Mouse (Mus musculus): ENCODE measurements around the gene Dcaf7.
A peak's percentile ranks its signal among the peaks of the same experiment; 100 is the strongest.

Gene Dcaf7

GRCm38 (mm10) chr11:106045256-106045655 lies 8.6 kb downstream of the Dcaf7 start:
- DNase-seq (ENCODE audit: low read depth, low spot score): no peak

- no peak for DNase-seq (ENCODE audit: low read depth, low spot score)
Observed at GRCm38 (mm10) chr11:106045780-106046179, 9.1 kb downstream of the Dcaf7 start.

GRCm38 (mm10) chr11:106046584-106046983 lies 9.9 kb downstream of the Dcaf7 start:
- no peak for DNase-seq (ENCODE audit: low read depth, low spot score)

GRCm38 (mm10) chr11:106053921-106054320 lies 17.2 kb downstream of the Dcaf7 start:
- no peak for DNase-seq (ENCODE audit: low read depth, low spot score)

- DNase-seq (ENCODE audit: low read depth, low spot score): no peak
Observed at GRCm38 (mm10) chr11:106054600-106054999, 17.9 kb downstream of the Dcaf7 start.

- DNase-seq (ENCODE audit: low read depth, low spot score): no peak
Observed at GRCm38 (mm10) chr11:106055341-106055740, 18.7 kb downstream of the Dcaf7 start.

GRCm38 (mm10) chr11:106056819-106057491 lies 20.3 kb downstream of the Dcaf7 start:
- no peak for DNase-seq (ENCODE audit: low read depth, low spot score)

GRCm38 (mm10) chr11:106058020-106058419 lies 21.3 kb downstream of the Dcaf7 start:
- no peak for DNase-seq (ENCODE audit: low read depth, low spot score)

- peak; percentile 19 for DNase-seq (ENCODE audit: low read depth, low spot score)
Observed at GRCm38 (mm10) chr11:106060549-106060948, 23.9 kb downstream of the Dcaf7 start.

GRCm38 (mm10) chr11:106061311-106061710 lies 24.6 kb downstream of the Dcaf7 start:
- peak; percentile 91 for DNase-seq (ENCODE audit: low read depth, low spot score)

- no peak for DNase-seq (ENCODE audit: low read depth, low spot score)
Observed at GRCm38 (mm10) chr11:106063756-106064155, 27.1 kb downstream of the Dcaf7 start.

GRCm38 (mm10) chr11:106065073-106065922 lies 28.6 kb downstream of the Dcaf7 start:
- no peak for DNase-seq (ENCODE audit: low read depth, low spot score)

- peak; percentile 97 for DNase-seq (ENCODE audit: low read depth, low spot score)
Observed at GRCm38 (mm10) chr11:106065923-106066571, 29.4 kb downstream of the Dcaf7 start, which contains the start of gene Taco1. Taco1 (plus strand) TSS chr11:106066061.

- DNase-seq (ENCODE audit: low read depth, low spot score): peak; percentile 84
Observed at GRCm38 (mm10) chr11:106066616-106067015, 29.9 kb downstream of the Dcaf7 start.

- DNase-seq (ENCODE audit: low read depth, low spot score): no peak
Observed at GRCm38 (mm10) chr11:106073774-106074173, 37.1 kb downstream of the Dcaf7 start.

- DNase-seq (ENCODE audit: low read depth, low spot score): peak; percentile 89
Observed at GRCm38 (mm10) chr11:106076321-106076720, 39.6 kb downstream of the Dcaf7 start.

GRCm38 (mm10) chr11:106083708-106084701 lies 47.3 kb downstream of the Dcaf7 start, which contains the start of gene Map3k3:
Map3k3 (plus strand) TSS chr11:106084613.
- DNase-seq (ENCODE audit: low read depth, low spot score): peak; percentile 100

GRCm38 (mm10) chr11:106084911-106085561 lies 48.4 kb downstream of the Dcaf7 start:
- DNase-seq (ENCODE audit: low read depth, low spot score): peak; percentile 67

- DNase-seq (ENCODE audit: low read depth, low spot score): no peak
Observed at GRCm38 (mm10) chr11:106098223-106098622, 61.6 kb downstream of the Dcaf7 start.

GRCm38 (mm10) chr11:106102866-106103265 lies 66.2 kb downstream of the Dcaf7 start:
- no peak for DNase-seq (ENCODE audit: low read depth, low spot score)

Data from 3T3-L1 (cell line).